Mouse (Mus musculus): Measurements from ENCODE around the gene Pcnt. TPM values are rescaled to one million over a fixed set of nuclear protein-coding genes. Genes with fewer than 3 reads are reported as not detected.

The Pcnt gene
- polyA plus RNA-seq, 1 experiment from 2014 or later = 18.1 TPM

- no peak overlapping the region for H3K9ac ChIP-seq
Observed at GRCm38 (mm10) chr10:76346043-76346491, 96.5 kb downstream of the Pcnt start.

GRCm38 (mm10) chr10:76345540-76345902, 97.1 kb downstream of the Pcnt start:
- peaks cover 25% of the 10 kb centered on the region for H3K4me1 ChIP-seq
- ATAC-seq (ENCODE audit: insufficient number of reproducible peaks, low FRiP score, low TSS enrichment, low read depth) = peak; percentile 12; the same call in 1 of the 2 replicates

More at GRCm38 (mm10) chr10:76346043-76346491, 96.5 kb downstream of the Pcnt start:
- Histone ChIP-seq H3K27me3 (no peaks in the 10 kb centered on the region), H3K9me3 (replicated peaks) (no peaks in the 10 kb centered on the region), H3K4me3 (replicated peaks) (peak overlapping the region; percentile 89), H3K4me2 (replicated peaks) (peak overlapping the region; percentile 75), H3K36me3 (peaks cover 9% of the 10 kb centered on the region; the same call in 1 of the 2 replicates), H3K27ac (replicated peaks) (0 out of 2 replicates have a peak overlapping the region, but pooled peaks have one; percentile 36), H3K4me1 (peaks cover 25% of the 10 kb centered on the region)
- ATAC-seq (ENCODE audit: insufficient number of reproducible peaks, low FRiP score, low TSS enrichment, low read depth) = no peak
- WGBS = 10% methylated on average over 8 of the region's 8 CpGs

GRCm38 (mm10) chr10:76344711-76345539, 97.7 kb downstream of the Pcnt start, which contains the start of gene Dip2a:
TSS of gene Dip2a (minus strand) at chr10:76345291.
- H3K27ac ChIP-seq (replicated peaks) = peak within 1 kb of the TSS; percentile 89
- H3K9me3 ChIP-seq (replicated peaks) = no peaks in the 10 kb centered on the region
- ATAC-seq (ENCODE audit: insufficient number of reproducible peaks, low FRiP score, low TSS enrichment, low read depth) = peak; percentile 92
- H3K36me3 ChIP-seq = no peaks in the 10 kb centered on the region
- peak within 1 kb of the TSS; percentile 89 for H3K4me3 ChIP-seq (replicated peaks)
- H3K9ac ChIP-seq = peak within 1 kb of the TSS; percentile 84
- peaks cover 25% of the 10 kb centered on the region for H3K4me1 ChIP-seq
- H3K4me2 ChIP-seq (replicated peaks) = peak within 1 kb of the TSS; percentile 75
- WGBS = under 1% methylated on average over 77 of the region's 94 CpGs
- H3K27me3 ChIP-seq = no peaks in the 10 kb centered on the region

More at GRCm38 (mm10) chr10:76345540-76345902, 97.1 kb downstream of the Pcnt start:
- 3% methylated on average over 12 of the region's 12 CpGs for WGBS
- Histone ChIP-seq H3K4me3 (replicated peaks) (peak overlapping the region; percentile 89), H3K9me3 (replicated peaks) (no peaks in the 10 kb centered on the region), H3K4me2 (replicated peaks) (peak overlapping the region; percentile 75), H3K9ac (peak overlapping the region; percentile 42), H3K27ac (replicated peaks) (0 out of 2 replicates have a peak overlapping the region, but pooled peaks have one; percentile 36), H3K36me3 (peaks cover 4% of the 10 kb centered on the region; the same call in 1 of the 2 replicates), H3K27me3 (no peaks in the 10 kb centered on the region)

DNA sequence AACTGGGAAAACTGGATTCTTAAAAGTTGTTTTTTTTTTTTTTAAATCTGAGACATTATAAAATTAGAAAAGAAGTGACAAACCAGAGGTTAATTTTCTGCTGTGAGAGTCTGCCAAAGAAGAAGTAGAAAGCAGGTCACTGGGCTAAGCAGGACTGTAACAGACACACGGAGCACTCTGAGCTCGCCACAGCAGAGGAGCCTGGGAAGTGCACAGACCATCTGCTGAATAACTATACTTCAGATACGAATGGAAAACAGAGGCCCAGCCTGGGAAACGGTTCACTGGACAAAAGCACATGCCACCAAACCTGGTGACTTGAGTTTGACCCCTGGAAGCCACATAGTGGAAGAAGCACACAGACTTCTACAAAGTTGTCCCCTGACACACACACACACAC, 108.2 kb downstream of the Pcnt start:
- no peak overlapping the region for H3K4me3 ChIP-seq (replicated peaks)
- WGBS = 35% methylated on average over 4 of the region's 4 CpGs
- no peaks in the 10 kb centered on the region for H3K9me3 ChIP-seq (replicated peaks)
- H3K27me3 ChIP-seq = no peaks in the 10 kb centered on the region
- no peak overlapping the region for H3K4me2 ChIP-seq (replicated peaks)
- H3K36me3 ChIP-seq = 0 out of 2 replicates have a peak, but pooled peaks cover 4% of the 10 kb centered on the region
- peaks cover 7% of the 10 kb centered on the region; the same call in 1 of the 2 replicates for H3K4me1 ChIP-seq
- ATAC-seq (ENCODE audit: insufficient number of reproducible peaks, low FRiP score, low TSS enrichment, low read depth) = no peak
- no peak overlapping the region for H3K9ac ChIP-seq
- H3K27ac ChIP-seq (replicated peaks) = no peak overlapping the region

DNA sequence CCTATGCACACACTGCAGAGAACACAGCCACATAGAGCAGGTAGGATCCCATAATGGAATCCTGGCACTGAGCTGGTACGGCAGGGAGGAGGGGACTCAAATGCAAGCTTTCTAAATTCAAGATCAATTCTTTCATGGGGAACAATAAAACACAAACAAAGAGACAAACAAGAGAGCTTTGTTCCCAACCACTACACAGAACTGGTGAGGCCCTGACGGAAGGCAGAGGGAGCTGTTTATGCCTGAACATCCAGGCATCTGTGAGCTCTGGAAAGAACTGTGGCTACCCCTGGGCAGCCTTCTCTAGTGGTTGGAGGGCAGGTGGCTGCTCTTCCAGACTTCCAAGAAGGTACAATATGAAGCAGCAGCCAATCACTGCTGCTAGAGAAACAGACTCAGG, 110.5 kb downstream of the Pcnt start:
- no peak for ATAC-seq (ENCODE audit: insufficient number of reproducible peaks, low FRiP score, low TSS enrichment, low read depth)
- WGBS = 73% methylated on average over 2 of the region's 2 CpGs
- Histone ChIP-seq H3K9ac (no peak overlapping the region), H3K27ac (replicated peaks) (no peak overlapping the region), H3K4me2 (replicated peaks) (no peak overlapping the region), H3K4me1 (peaks cover 11% of the 10 kb centered on the region), H3K9me3 (replicated peaks) (no peaks in the 10 kb centered on the region), H3K27me3 (no peaks in the 10 kb centered on the region), H3K36me3 (no peaks in the 10 kb centered on the region), H3K4me3 (replicated peaks) (no peak overlapping the region)

DNA sequence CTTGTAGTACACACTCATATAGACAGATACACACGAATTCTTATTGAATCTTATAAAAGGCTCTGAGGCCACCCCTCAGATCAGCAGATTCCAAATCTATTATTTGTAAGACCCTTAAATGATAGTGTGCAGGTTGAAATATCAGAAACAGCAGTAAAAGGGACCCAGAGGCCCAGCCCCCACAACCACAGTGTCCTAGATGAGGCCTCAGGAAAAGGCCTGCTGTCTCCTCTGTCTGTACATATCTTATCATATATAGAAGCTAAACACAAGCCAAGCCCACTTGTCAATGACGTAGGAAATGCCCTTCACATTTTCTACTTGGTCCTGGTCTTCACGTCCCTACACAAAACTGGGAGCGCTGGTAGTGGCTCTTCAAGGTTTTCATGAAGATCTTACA, 113.5 kb downstream of the Pcnt start:
- Histone ChIP-seq H3K9me3 (replicated peaks) (no peaks in the 10 kb centered on the region), H3K27ac (replicated peaks) (no peak overlapping the region; the same call in 1 of the 2 replicates), H3K4me2 (replicated peaks) (no peak overlapping the region), H3K36me3 (peaks cover 8% of the 10 kb centered on the region; the same call in 1 of the 2 replicates), H3K27me3 (no peaks in the 10 kb centered on the region), H3K4me3 (replicated peaks) (no peak overlapping the region), H3K9ac (no peak overlapping the region), H3K4me1 (peaks cover 5% of the 10 kb centered on the region; the same call in 1 of the 2 replicates)
- 77% methylated on average over 4 of the region's 4 CpGs for WGBS
- no peak for ATAC-seq (ENCODE audit: insufficient number of reproducible peaks, low FRiP score, low TSS enrichment, low read depth)

DNA sequence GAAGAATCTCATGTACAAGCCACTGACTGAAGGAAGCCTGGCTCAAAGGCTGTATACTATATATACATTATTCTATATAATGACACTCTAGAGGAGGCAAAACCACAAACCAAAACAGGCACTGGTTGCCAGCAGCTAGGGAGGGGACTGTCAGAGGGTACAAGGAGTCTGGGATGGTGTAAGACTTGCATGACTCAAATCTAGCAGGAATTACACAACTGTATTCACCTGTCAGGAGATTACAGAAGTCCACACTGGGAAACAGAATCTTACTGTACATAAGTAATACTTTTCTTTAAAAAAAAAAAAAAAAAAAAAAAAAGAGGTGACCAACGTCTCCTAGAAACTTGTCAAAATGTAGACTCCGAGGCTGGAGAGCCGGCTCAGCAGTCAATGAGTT, 114.0 kb downstream of the Pcnt start:
- H3K4me1 ChIP-seq = peaks cover 5% of the 10 kb centered on the region; the same call in 1 of the 2 replicates
- no peak overlapping the region for H3K4me3 ChIP-seq (replicated peaks)
- no peak overlapping the region for H3K4me2 ChIP-seq (replicated peaks)
- peak; percentile 47; the same call in 1 of the 2 replicates for ATAC-seq (ENCODE audit: insufficient number of reproducible peaks, low FRiP score, low TSS enrichment, low read depth)
- H3K9ac ChIP-seq = no peak overlapping the region
- H3K9me3 ChIP-seq (replicated peaks) = no peaks in the 10 kb centered on the region
- peaks cover 8% of the 10 kb centered on the region; the same call in 1 of the 2 replicates for H3K36me3 ChIP-seq
- 72% methylated on average over 3 of the region's 3 CpGs for WGBS
- H3K27me3 ChIP-seq = no peaks in the 10 kb centered on the region
- H3K27ac ChIP-seq (replicated peaks) = no peak overlapping the region; the same call in 1 of the 2 replicates

- Histone ChIP-seq H3K4me2 (replicated peaks) (no peak overlapping the region), H3K9me3 (replicated peaks) (no peaks in the 10 kb centered on the region), H3K27ac (replicated peaks) (no peak overlapping the region), H3K27me3 (no peaks in the 10 kb centered on the region), H3K4me1 (peaks cover 5% of the 10 kb centered on the region; the same call in 1 of the 2 replicates), H3K4me3 (replicated peaks) (no peak overlapping the region), H3K36me3 (peaks cover 8% of the 10 kb centered on the region; the same call in 1 of the 2 replicates), H3K9ac (no peak overlapping the region)
- WGBS = 72% methylated on average over 6 of the region's 6 CpGs
- ATAC-seq (ENCODE audit: insufficient number of reproducible peaks, low FRiP score, low TSS enrichment, low read depth) = no peak
Observed at GRCm38 (mm10) chr10:76326304-76327006, 116.1 kb downstream of the Pcnt start.

DNA sequence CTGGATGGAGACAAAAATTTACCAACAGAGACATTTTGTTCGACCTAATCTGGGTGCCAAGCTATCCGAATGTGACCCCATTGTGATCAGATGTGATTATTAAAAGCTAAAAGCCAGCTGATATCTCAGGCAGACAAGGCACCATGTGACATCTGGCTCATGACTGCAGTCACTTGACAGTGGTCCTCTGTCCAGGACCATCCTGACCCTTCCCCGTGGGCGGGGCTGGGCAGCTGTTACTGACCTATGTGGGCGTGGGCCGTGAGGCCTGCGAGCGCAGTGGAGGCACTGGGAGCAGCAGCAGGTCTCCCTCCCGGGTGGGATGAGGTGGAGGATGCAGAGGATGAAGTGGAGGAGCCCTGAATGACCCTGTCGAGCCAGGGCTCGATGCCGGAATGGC, 125.0 kb downstream of the Pcnt start:
- Histone ChIP-seq H3K9ac (no peak overlapping the region), H3K36me3 (peaks cover 31% of the 10 kb centered on the region), H3K27me3 (no peaks in the 10 kb centered on the region), H3K4me2 (replicated peaks) (no peak overlapping the region), H3K4me1 (peaks cover 6% of the 10 kb centered on the region; the same call in 1 of the 2 replicates), H3K9me3 (replicated peaks) (no peaks in the 10 kb centered on the region), H3K4me3 (replicated peaks) (no peak overlapping the region), H3K27ac (replicated peaks) (no peak overlapping the region)
- no peak for ATAC-seq (ENCODE audit: insufficient number of reproducible peaks, low FRiP score, low TSS enrichment, low read depth)
- 84% methylated on average over 12 of the region's 12 CpGs for WGBS

DNA sequence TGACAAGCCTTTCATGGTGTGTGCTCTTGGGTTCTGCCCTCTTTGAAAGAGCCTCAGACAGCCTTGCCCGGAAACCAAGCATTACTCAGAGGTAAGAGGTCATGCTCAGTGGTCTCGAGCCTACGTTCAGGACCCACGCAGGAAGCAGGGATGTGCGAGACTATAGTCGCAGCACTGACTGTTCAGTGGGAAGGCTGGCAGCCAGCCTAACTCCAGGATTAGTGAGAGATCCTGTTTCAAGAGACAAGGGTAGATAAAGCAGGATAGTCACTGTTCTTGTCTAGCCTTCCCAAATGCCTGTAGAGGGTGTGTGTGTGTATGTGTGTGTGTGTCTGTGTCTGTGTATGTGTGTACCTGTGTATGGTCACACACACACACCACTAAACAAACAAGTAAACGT, 126.4 kb downstream of the Pcnt start:
- Histone ChIP-seq H3K9me3 (replicated peaks) (no peaks in the 10 kb centered on the region), H3K4me1 (peaks cover 6% of the 10 kb centered on the region; the same call in 1 of the 2 replicates), H3K27ac (replicated peaks) (peak overlapping the region; percentile 51; the same call in 1 of the 2 replicates), H3K36me3 (peaks cover 38% of the 10 kb centered on the region), H3K4me3 (replicated peaks) (no peak overlapping the region), H3K9ac (no peak overlapping the region), H3K27me3 (no peaks in the 10 kb centered on the region), H3K4me2 (replicated peaks) (no peak overlapping the region)
- WGBS = 61% methylated on average over 7 of the region's 7 CpGs
- ATAC-seq (ENCODE audit: insufficient number of reproducible peaks, low FRiP score, low TSS enrichment, low read depth) = no peak

DNA sequence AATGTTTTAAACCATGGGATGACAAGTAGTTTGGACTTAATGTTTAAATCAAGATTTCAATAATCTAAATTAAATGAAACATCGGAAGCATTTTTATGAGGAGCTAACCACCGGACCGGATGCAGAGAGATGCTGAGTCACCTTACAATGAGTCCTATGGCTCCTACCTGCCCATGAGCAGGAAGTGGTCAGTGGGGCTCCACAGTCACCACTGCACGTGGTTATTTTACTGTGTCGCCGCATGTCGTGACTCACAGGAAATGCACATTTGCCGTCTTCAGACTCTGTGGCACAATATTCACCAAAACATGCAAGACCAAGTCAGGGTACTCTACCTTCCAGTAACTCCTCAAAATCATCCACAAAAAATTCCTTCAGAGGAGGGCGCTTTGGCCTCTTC, 135.8 kb downstream of the Pcnt start:
- Histone ChIP-seq H3K36me3 (peaks cover 48% of the 10 kb centered on the region), H3K9me3 (replicated peaks) (no peaks in the 10 kb centered on the region)
- no peak for ATAC-seq (ENCODE audit: insufficient number of reproducible peaks, low FRiP score, low TSS enrichment, low read depth)

More for the DNA sequence above, 135.8 kb downstream of the Pcnt start:
- Histone ChIP-seq H3K4me3 (replicated peaks) (no peak overlapping the region), H3K9ac (no peak overlapping the region), H3K27ac (replicated peaks) (no peak overlapping the region), H3K27me3 (no peaks in the 10 kb centered on the region), H3K4me1 (no peaks in the 10 kb centered on the region), H3K4me2 (replicated peaks) (no peak overlapping the region)
- WGBS = 87% methylated on average over 9 of the region's 9 CpGs
